Mouse (Mus musculus) ES-E14 (cell line): ENCODE results near the gene Zfp704. TPM values are rescaled to one million over a fixed set of nuclear protein-coding genes. Genes with fewer than 3 reads are reported as not detected.

Source experiments
- DNase-seq: peaks from one replicate; pipeline ENCODE4 v3.0.0-alpha.2; 2013; ENCODE audit warnings: low read depth, low spot score
- H3K27ac ChIP-seq: 2 replicates; pipeline ENCODE4 v1.5.1; 2012; ENCODE audit warnings: low read depth, mild to moderate bottlenecking, low read length, moderate library complexity, mixed read lengths; ENCODE audit not compliant: poor library complexity, insufficient read depth, severe bottlenecking
- H3K36me3 ChIP-seq: 2 replicates; pipeline ENCODE4 v1.6.1; 2012; ENCODE audit warnings: mild to moderate bottlenecking, low read length, moderate library complexity, mixed read lengths; ENCODE audit not compliant: control insufficient read depth, poor library complexity, insufficient read depth, severe bottlenecking
- H3K4me1 ChIP-seq, 2 experiments: fragments of 150-350 bp in 1 of 2; sonication (generic) in 1 of 2; 2 replicates each; pipeline ENCODE4 v1.6.1; 2012; ENCODE audit warnings: low read length in 2 of 2, mild to moderate bottlenecking in 1 of 2, mixed read lengths in 1 of 2; ENCODE audit not compliant: control insufficient read depth in 2 of 2, insufficient read depth in 2 of 2, poor library complexity in 1 of 2
- H3K4me3 ChIP-seq, 2 experiments: fragments of 150-350 bp in 1 of 2; sonication (generic) in 1 of 2; 2 replicates each; pipeline ENCODE4 v1.5.1; 2012; ENCODE audit warnings: low read length in 2 of 2, low read depth in 1 of 2, mild to moderate bottlenecking in 1 of 2, mixed read lengths in 1 of 2; ENCODE audit not compliant: insufficient read depth in 1 of 2, poor library complexity in 1 of 2, severe bottlenecking in 1 of 2
- H3K9ac ChIP-seq: 2 replicates; pipeline ENCODE4 v1.6.1; 2012; ENCODE audit warnings: low read depth, mild to moderate bottlenecking, low read length, mixed read lengths; ENCODE audit not compliant: poor library complexity, insufficient read depth, severe bottlenecking
- H3K9me3 ChIP-seq: fragments of 150-350 bp; sonication (generic); 2 replicates; pipeline ENCODE4 v1.6.1; 2012; ENCODE audit warnings: low read depth, mild to moderate bottlenecking, low read length; ENCODE audit not compliant: control insufficient read depth, insufficient read depth
- CHD2 ChIP-seq: IDR thresholded peaks from 2 replicates; pipeline ENCODE4 v1.6.1; 2014; ENCODE audit warnings: mild to moderate bottlenecking, low read depth, low read length, inconsistent platforms
- HCFC1 ChIP-seq: IDR thresholded peaks from 2 replicates; pipeline ENCODE4 v1.6.1; 2012; ENCODE audit warnings: low read length, inconsistent platforms, borderline replicate concordance; ENCODE audit not compliant: insufficient read depth
- MAFK ChIP-seq: IDR thresholded peaks from 2 replicates; pipeline ENCODE4 v1.6.1; 2014; ENCODE audit warnings: mild to moderate bottlenecking, low read depth, low read length, inconsistent platforms; ENCODE audit not compliant: insufficient read depth
- ZC3H11A ChIP-seq: IDR thresholded peaks from 2 replicates; pipeline ENCODE4 v1.6.1; 2012; ENCODE audit warnings: low read depth, mild to moderate bottlenecking, inconsistent platforms, low read length, borderline replicate concordance
- ZNF384 ChIP-seq: IDR thresholded peaks from 2 replicates; pipeline ENCODE4 v1.6.1; 2012; ENCODE audit warnings: low read depth, low read length, inconsistent platforms
- in situ Hi-C, 2 experiments: fragments of 600-800 bp; cut with MboI; formaldehyde crosslinking; loops; one replicate each; pipeline ENCODE4 v1.15.1; 2025; ENCODE audit warnings: low sequenced_read_pairs in 2 of 2, inconsistent platforms in 1 of 2; ENCODE audit not compliant: unreplicated experiment in 2 of 2
- total RNA-seq: library from RNA; depleted of rRNA; stranded (reverse); fragments of 300-350 nt; gene quantifications from 2 replicates; pipeline ENCODE4 v1.2.3, GENCODE M21; 2012

Zfp704 gene
- total RNA-seq, 1 experiment: 11.4 TPM

GRCm38 (mm10) chr3:9607686-9608085, 2.2 kb downstream of the Zfp704 start:
- peak overlapping the region in 1 of 2 experiments; percentile 79; a peak in 2 of 4 replicates for H3K4me3 ChIP-seq
- no peaks in the 10 kb centered on the region for H3K9me3 ChIP-seq
- H3K36me3 ChIP-seq: no peaks in the 10 kb centered on the region
- no peak overlapping the region for H3K9ac ChIP-seq
- TF ChIP-seq ZC3H11A (no peak), CHD2 (no peak), ZNF384 (no peak), MAFK (no peak), HCFC1 (no peak)
- in situ Hi-C loops: no loop called here
- no peak overlapping the region for H3K27ac ChIP-seq
- no peak for DNase-seq
- peaks cover 14 to 39% of the 10 kb centered on the region in 2 experiments for H3K4me1 ChIP-seq

GRCm38 (mm10) chr3:9605784-9606706, 3.8 kb downstream of the Zfp704 start:
- H3K27ac ChIP-seq: no peak overlapping the region

GRCm38 (mm10) chr3:9604941-9605340, 4.9 kb downstream of the Zfp704 start:
- Histone ChIP-seq H3K36me3 (no peaks in the 10 kb centered on the region), H3K27ac (no peak overlapping the region), H3K9ac (no peak overlapping the region), H3K9me3 (no peaks in the 10 kb centered on the region), H3K4me3 (no peak overlapping the region), H3K4me1 (peaks cover 16 to 31% of the 10 kb centered on the region in 2 experiments)
- TF ChIP-seq MAFK (no peak), ZC3H11A (no peak), ZNF384 (no peak), HCFC1 (no peak), CHD2 (no peak)
- DNase-seq: no peak
- in situ Hi-C loops: no loop called here

More at GRCm38 (mm10) chr3:9605784-9606706, 3.8 kb downstream of the Zfp704 start:
- Histone ChIP-seq H3K4me1 (peaks cover 14 to 34% of the 10 kb centered on the region in 2 experiments), H3K4me3 (peak overlapping the region in 1 of 2 experiments; percentile 0; a peak in 2 of 4 replicates), H3K9me3 (no peaks in the 10 kb centered on the region), H3K9ac (no peak overlapping the region), H3K36me3 (no peaks in the 10 kb centered on the region)
- no peak for DNase-seq
- no peak for TF ChIP-seq ZNF384
- TF ChIP-seq HCFC1: no peak
- no peak for TF ChIP-seq MAFK
- TF ChIP-seq ZC3H11A: no peak
- no peak for TF ChIP-seq CHD2
- in situ Hi-C loops: no loop called here

GRCm38 (mm10) chr3:9603866-9604265, 6.0 kb downstream of the Zfp704 start:
- no peak for TF ChIP-seq CHD2
- in situ Hi-C loops: no loop called here
- no peaks in the 10 kb centered on the region for H3K9me3 ChIP-seq
- H3K9ac ChIP-seq: no peak overlapping the region
- no peaks in the 10 kb centered on the region for H3K36me3 ChIP-seq
- peak overlapping the region; percentile 33; the same call in 1 of the 2 replicates for H3K27ac ChIP-seq
- DNase-seq: no peak
- H3K4me3 ChIP-seq: no peak overlapping the region
- peaks cover 23 to 32% of the 10 kb centered on the region in 2 experiments for H3K4me1 ChIP-seq
